Mouse (Mus musculus) G1E (cell line): Measurements from ENCODE around the gene Chd5. TPM values are rescaled to one million over a fixed set of nuclear protein-coding genes. Genes with fewer than 3 reads are reported as not detected.

Source experiments
- ATAC-seq: 2 replicates; pipeline ENCODE4 v1.8.0; 2016; ENCODE audit warnings: mild to moderate bottlenecking; ENCODE audit not compliant: insufficient number of reproducible peaks, poor library complexity, low FRiP score, severe bottlenecking; ENCODE audit errors: extremely low read depth
- DNase-seq: peaks from one replicate; pipeline ENCODE4 v3.0.0; 2012; ENCODE audit warnings: low spot score
- H3K27me3 ChIP-seq: 2 replicates; pipeline ENCODE4 v1.6.1; 2012; ENCODE audit warnings: mild to moderate bottlenecking, low read length, inconsistent platforms; ENCODE audit not compliant: insufficient read depth
- H3K36me3 ChIP-seq: replicated peaks from 2 replicates; pipeline ENCODE3; 2012; ENCODE audit warnings: mild to moderate bottlenecking, inconsistent platforms
- H3K4me1 ChIP-seq: 2 replicates; pipeline ENCODE4 v1.6.1; 2012; ENCODE audit warnings: low read depth, low read length, inconsistent platforms, mixed read lengths; ENCODE audit not compliant: insufficient read depth
- H3K4me3 ChIP-seq: 2 replicates; pipeline ENCODE4 v1.5.1; 2012; ENCODE audit warnings: low read depth, mild to moderate bottlenecking, inconsistent platforms, low read length, moderate library complexity, mixed read lengths
- H3K9me3 ChIP-seq: replicated peaks from 2 replicates; pipeline ENCODE4 v1.6.1; 2012; ENCODE audit warnings: inconsistent platforms
- CTCF ChIP-seq: IDR thresholded peaks from 2 replicates; pipeline ENCODE4 v1.5.1; 2012; ENCODE audit warnings: low read depth, low read length, inconsistent platforms, mixed read lengths
- GATA1 ChIP-seq: IDR thresholded peaks from 2 replicates; pipeline ENCODE4 v1.6.1; 2012; ENCODE audit warnings: borderline replicate concordance, low read length, inconsistent platforms, mixed read lengths
- GATA2 ChIP-seq: IDR thresholded peaks from 2 replicates; pipeline ENCODE4 v1.6.1; 2012; ENCODE audit warnings: low read depth, low read length, inconsistent platforms, borderline replicate concordance
- POLR2AphosphoS5 ChIP-seq: IDR thresholded peaks from 2 replicates; pipeline ENCODE4 v1.6.1; 2012; ENCODE audit warnings: low read depth, low read length, inconsistent platforms; ENCODE audit not compliant: insufficient replicate concordance
- TAL1 ChIP-seq: conservative IDR thresholded peaks from 2 replicates; pipeline ENCODE4 v1.6.1; 2012; ENCODE audit warnings: low read depth, low read length, inconsistent platforms, mixed read lengths
- polyA plus RNA-seq: library from polyadenylated mRNA; stranded (reverse); fragments of >175 nt; gene quantifications from 2 replicates; pipeline ENCODE4 v1.2.3, GENCODE M21; 2012
- total RNA-seq, 2 experiments: library from RNA; stranded (forward) in 1 of 2; stranded (reverse) in 1 of 2; fragments of 200-1000 nt in 1 of 2; fragments of >200 nt in 1 of 2; fragmentation: Nextera tagmentation in 1 of 2; gene quantifications; 2 replicates each; pipeline ENCODE4 v1.2.3; 2014 to 2017

The Chd5 gene
- total and polyA plus RNA-seq, 3 experiments, result under 0.01 to 0.01 TPM; not detected in 1

DNA sequence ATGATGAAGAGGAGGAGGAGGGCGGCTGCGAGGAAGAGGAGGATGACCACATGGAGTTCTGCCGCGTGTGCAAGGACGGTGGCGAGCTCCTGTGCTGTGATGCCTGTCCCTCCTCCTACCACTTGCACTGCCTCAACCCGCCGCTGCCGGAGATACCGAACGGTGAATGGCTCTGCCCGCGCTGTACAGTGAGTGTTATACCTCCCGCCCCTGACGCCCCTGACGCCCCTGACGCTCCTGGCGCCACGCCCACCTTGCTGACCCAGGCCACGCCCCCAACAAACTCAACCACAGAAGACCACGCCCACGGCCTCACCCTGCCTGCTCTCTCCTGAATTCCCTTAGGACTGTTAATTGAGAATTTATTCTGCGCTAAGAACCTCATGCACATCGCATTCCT lies 22.4 kb downstream of the Chd5 start:
- H3K36me3 ChIP-seq, result no peaks in the 10 kb centered on the region
- H3K9me3 ChIP-seq, result peaks cover 97% of the 10 kb centered on the region
- peak overlapping the region; percentile 51; the same call in 1 of the 2 replicates for H3K4me3 ChIP-seq
- no peak for TF ChIP-seq TAL1
- TF ChIP-seq GATA1, result no peak
- TF ChIP-seq CTCF, result no peak
- no peak for TF ChIP-seq GATA2
- TF ChIP-seq POLR2AphosphoS5, result no peak
- no peaks in the 10 kb centered on the region for H3K4me1 ChIP-seq
- no peaks in the 10 kb centered on the region; the same call in 1 of the 2 replicates for H3K27me3 ChIP-seq
- DNase-seq, result no peak
- ATAC-seq, result no peak

DNA sequence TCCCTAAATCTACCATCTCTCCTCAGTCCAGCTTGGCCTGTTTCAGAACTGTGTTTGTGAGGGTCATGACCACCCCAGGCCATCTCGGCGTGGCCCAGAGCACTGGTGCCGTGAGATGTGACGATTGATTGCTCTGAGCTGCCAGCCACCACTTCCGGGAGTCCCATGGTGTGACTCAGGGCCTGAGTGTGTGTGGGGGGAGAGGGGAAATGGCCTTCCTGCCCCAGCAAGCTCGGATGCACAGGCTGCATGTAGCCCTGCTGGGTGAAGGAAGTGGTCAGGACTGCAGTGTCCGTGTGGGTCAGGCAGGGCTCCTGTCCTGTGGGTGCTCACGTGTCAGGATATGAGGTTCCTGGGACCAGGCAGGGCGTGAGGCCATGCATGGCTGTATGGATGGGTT lies 23.7 kb downstream of the Chd5 start:
- H3K27me3 ChIP-seq, result no peaks in the 10 kb centered on the region; the same call in 1 of the 2 replicates
- H3K4me3 ChIP-seq, result peak overlapping the region; percentile 21; the same call in 1 of the 2 replicates
- H3K9me3 ChIP-seq, result peaks cover 96% of the 10 kb centered on the region
- H3K4me1 ChIP-seq, result no peaks in the 10 kb centered on the region
- TF ChIP-seq GATA2, result no peak
- TF ChIP-seq GATA1, result no peak
- ATAC-seq (no peak), DNase-seq (no peak)
- no peaks in the 10 kb centered on the region for H3K36me3 ChIP-seq

DNA sequence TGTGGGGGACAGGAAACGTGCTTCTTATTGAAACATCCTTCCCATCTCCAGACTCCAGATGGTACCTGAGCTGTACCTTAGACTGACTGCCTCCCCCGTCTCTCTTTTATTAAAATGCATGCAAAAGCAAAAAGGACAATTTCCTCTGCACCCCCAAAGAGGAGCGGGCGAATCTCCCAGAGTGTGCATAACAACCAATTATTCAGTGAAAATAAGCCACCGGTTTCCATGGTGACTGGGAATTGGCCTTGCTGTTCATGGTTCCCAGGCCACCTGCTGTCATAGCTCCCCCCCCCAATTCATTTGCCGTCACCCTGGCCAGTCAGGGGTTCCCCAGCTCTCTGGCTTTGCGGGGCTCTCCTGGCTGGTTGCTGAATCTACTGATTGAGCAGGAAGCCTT lies 26.8 kb downstream of the Chd5 start:
- no peaks in the 10 kb centered on the region for H3K36me3 ChIP-seq
- H3K27me3 ChIP-seq, result no peaks in the 10 kb centered on the region; the same call in 1 of the 2 replicates
- ATAC-seq (no peak), DNase-seq (no peak)
- no peaks in the 10 kb centered on the region for H3K4me1 ChIP-seq
- TF ChIP-seq TAL1, result no peak
- TF ChIP-seq GATA2, result no peak
- no peak for TF ChIP-seq CTCF
- no peak for TF ChIP-seq POLR2AphosphoS5
- no peak for TF ChIP-seq GATA1
- H3K9me3 ChIP-seq, result peaks cover 97% of the 10 kb centered on the region
- H3K4me3 ChIP-seq, result no peak overlapping the region

DNA sequence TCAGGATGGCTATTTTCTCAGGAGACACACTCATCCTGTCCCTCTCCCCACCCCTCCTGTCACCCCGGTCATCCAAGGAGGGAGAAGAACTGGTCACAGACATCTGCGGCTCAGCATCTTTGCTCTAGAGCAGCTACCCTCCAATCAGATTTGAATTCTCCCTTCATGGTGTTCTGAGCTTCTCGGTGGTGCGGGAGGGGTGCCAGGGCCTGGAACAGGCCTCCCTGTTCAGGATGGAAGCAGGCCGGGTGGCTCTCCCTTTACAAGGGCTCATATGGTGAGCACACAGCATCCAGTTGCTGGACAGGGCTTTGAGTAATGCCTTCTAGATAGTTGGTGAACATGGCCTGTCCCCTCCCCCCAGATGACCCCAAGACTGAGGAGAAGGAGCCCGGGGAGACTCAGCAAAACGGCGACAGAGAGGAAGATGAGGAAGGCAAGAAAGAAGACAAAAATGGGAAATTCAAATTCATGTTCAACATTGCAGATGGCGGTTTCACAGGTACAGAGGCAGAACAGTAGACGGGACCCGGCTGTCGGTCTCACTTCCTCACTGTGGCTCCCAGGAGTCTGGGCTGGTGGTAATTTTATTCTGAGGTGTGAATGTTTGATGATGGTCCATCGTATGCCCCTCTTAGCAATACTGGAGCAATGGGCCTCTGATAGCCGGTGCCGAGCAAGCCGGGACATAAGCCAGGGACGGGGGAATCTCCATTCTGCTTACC lies 44.2 kb downstream of the Chd5 start:
- Histone ChIP-seq H3K27me3 (no peaks in the 10 kb centered on the region), H3K9me3 (peaks cover 95% of the 10 kb centered on the region), H3K36me3 (no peaks in the 10 kb centered on the region), H3K4me3 (no peak overlapping the region), H3K4me1 (no peaks in the 10 kb centered on the region)
- TF ChIP-seq GATA2, result no peak
- TF ChIP-seq GATA1, result no peak
- TF ChIP-seq CTCF, result no peak
- no peak for TF ChIP-seq TAL1
- no peak for TF ChIP-seq POLR2AphosphoS5
- ATAC-seq (no peak), DNase-seq (no peak)

DNA sequence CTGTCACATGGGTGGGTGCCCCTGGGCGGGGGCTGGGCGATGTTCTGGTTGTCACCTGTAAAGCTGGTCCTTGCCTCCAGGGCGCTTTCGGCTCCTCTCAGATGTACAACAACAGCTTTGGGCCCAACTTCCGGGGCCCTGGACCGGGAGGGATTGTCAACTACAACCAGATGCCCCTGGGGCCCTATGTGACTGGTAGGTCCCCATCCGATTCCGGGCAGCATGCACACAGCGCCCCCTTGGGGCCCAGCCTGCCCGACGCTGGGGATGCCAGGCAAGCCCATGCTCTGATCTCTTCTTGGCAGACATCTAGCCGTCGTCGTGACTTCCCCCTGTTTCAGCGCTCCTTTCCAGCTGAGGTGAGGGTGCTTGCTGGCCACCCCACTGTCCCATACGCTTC lies 47.2 kb downstream of the Chd5 start:
- Histone ChIP-seq H3K27me3 (no peaks in the 10 kb centered on the region), H3K4me3 (no peak overlapping the region), H3K9me3 (peaks cover 93% of the 10 kb centered on the region), H3K36me3 (no peaks in the 10 kb centered on the region), H3K4me1 (no peaks in the 10 kb centered on the region)
- no peak for TF ChIP-seq CTCF
- no peak for TF ChIP-seq POLR2AphosphoS5
- TF ChIP-seq GATA1, result no peak
- no peak for TF ChIP-seq GATA2
- TF ChIP-seq TAL1, result no peak
- no peak for DNase-seq
- no peak for ATAC-seq

DNA sequence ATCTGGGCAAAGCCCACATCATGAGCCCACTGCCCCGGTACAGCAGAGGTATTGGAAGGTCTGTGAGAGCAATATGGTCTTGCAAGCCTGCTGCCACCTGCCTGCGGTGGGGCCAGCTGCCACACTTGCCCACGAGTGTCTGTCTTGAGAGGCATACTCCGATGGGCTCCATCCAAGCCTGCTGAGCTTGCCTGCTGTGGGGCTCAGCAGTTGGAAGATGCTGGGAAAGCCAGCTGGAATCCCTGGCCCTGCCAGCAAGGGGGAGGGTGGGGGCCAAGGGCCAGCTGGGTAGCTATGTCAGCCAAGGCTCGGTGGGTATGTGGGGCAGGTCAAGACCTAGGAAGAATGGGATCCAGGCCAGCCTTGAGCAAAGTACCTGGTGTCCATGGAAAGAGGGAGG lies 53.7 kb downstream of the Chd5 start:
- no peak for ATAC-seq
- H3K36me3 ChIP-seq, result no peaks in the 10 kb centered on the region

More for the DNA sequence above, 53.7 kb downstream of the Chd5 start:
- Histone ChIP-seq H3K9me3 (peaks cover 97% of the 10 kb centered on the region), H3K27me3 (no peaks in the 10 kb centered on the region), H3K4me3 (no peak overlapping the region), H3K4me1 (no peaks in the 10 kb centered on the region)
- no peak for TF ChIP-seq POLR2AphosphoS5
- TF ChIP-seq GATA1, result no peak
- no peak for TF ChIP-seq TAL1
- no peak for TF ChIP-seq CTCF
- no peak for TF ChIP-seq GATA2
- no peak for DNase-seq
